Mouse (Mus musculus) stomach, embryonic 14.5 days (tissue): ENCODE data around the gene Gm3106. TPM values are rescaled to one million over a fixed set of nuclear protein-coding genes. Genes with fewer than 3 reads are reported as not detected.
"Not testable (repeated sequence)": the region's sequence is repeated elsewhere in the genome, so short reads cannot be mapped to it uniquely, and the experiment has no call there.

Experiments
- ATAC-seq: fragments of 200-750 bp; cut with Nextera tagmentation; 2 replicates; pipeline ENCODE4 v1.8.0; 2017; ENCODE audit warnings: low read depth, moderate TSS enrichment; ENCODE audit not compliant: insufficient number of reproducible peaks, insufficient read depth, low FRiP score
- H3K27ac ChIP-seq: fragments of 300-500 bp; sonication (generic); 2 replicates; pipeline ENCODE4 v1.5.1; 2014; ENCODE audit warnings: mild to moderate bottlenecking, low read length, moderate library complexity, mixed read lengths
- H3K27me3 ChIP-seq: fragments of 300-500 bp; sonication (generic); 2 replicates; pipeline ENCODE4 v1.6.1; 2014; ENCODE audit warnings: low read length, control low read depth, mixed read lengths; ENCODE audit not compliant: control insufficient read depth, insufficient read depth
- H3K36me3 ChIP-seq: fragments of 300-500 bp; sonication (generic); 2 replicates; pipeline ENCODE4 v1.6.1; 2014; ENCODE audit warnings: mild to moderate bottlenecking, control low read depth, low read length, moderate library complexity, mixed read lengths; ENCODE audit not compliant: control insufficient read depth, insufficient read depth
- H3K4me1 ChIP-seq: fragments of 300-500 bp; sonication (generic); 2 replicates; pipeline ENCODE4 v1.6.1; 2014; ENCODE audit warnings: low read length, control low read depth, mixed read lengths; ENCODE audit not compliant: control insufficient read depth, insufficient read depth
- H3K4me2 ChIP-seq: fragments of 300-500 bp; sonication (generic); replicated peaks from 2 replicates; pipeline ENCODE4 v1.6.1; 2014; ENCODE audit warnings: low read depth, low read length, control low read depth
- H3K4me3 ChIP-seq: fragments of 300-500 bp; sonication (generic); 2 replicates; pipeline ENCODE4 v1.5.1; 2014; ENCODE audit warnings: low read depth, low read length, control low read depth
- H3K9ac ChIP-seq: fragments of 300-500 bp; sonication (generic); replicated peaks from 2 replicates; pipeline ENCODE4 v1.6.1; 2014; ENCODE audit warnings: low read depth, mild to moderate bottlenecking, control low read depth, low read length, moderate library complexity, mixed read lengths
- H3K9me3 ChIP-seq: fragments of 300-500 bp; sonication (generic); 2 replicates; pipeline ENCODE4 v1.6.1; 2016; ENCODE audit warnings: low read depth, low read length, control low read depth; ENCODE audit not compliant: control insufficient read depth
- WGBS: fragments of 180-500 bp; shearing (Covaris S2); extraction: QIAGEN DNeasy Blood & Tissue Kit; methylation state at CpG from one replicate; pipeline ENCODE4 v1.1.7; 2014; 5-methylcytosine and 5-hydroxymethylcytosine counted together
- polyA plus RNA-seq: library from polyadenylated mRNA; unstranded; fragments of >200 nt; fragmentation: Nextera tagmentation; extraction: Ambion mirVana; gene quantifications from 2 replicates; pipeline ENCODE4 v1.2.1, GENCODE M21; 2014

Gene Gm3106
- not detected in 2 replicates for polyA plus RNA-seq

GRCm38 (mm10) chr5:94217705-94218104 is at the start of gene Gm3106:
Gene Gm3106, plus strand, starts transcription at chr5:94218005.
- no CpG with 5 or more reads among the region's 2 CpGs for WGBS
- not testable (repeated sequence) for H3K36me3 ChIP-seq, H3K4me1 ChIP-seq, H3K27me3 ChIP-seq, H3K4me3 ChIP-seq, H3K9me3 ChIP-seq, H3K4me2 ChIP-seq, H3K27ac ChIP-seq, H3K9ac ChIP-seq, ATAC-seq

Other genes starting within 250 kb of the Gm3106 start
- gene BC061212, start 147.5 kb upstream of the Gm3106 start, polyA plus RNA-seq = not detected in 2 replicates
- gene Gm6351, start 141.6 kb upstream of the Gm3106 start, polyA plus RNA-seq = not detected in 2 replicates
- gene A430089I19Rik, start 88.8 kb downstream of the Gm3106 start, polyA plus RNA-seq = not detected in 2 replicates
- not detected in 2 replicates for gene Gm6502, start 96.4 kb downstream of the Gm3106 start, polyA plus RNA-seq
- gene AA792892, start 121.7 kb downstream of the Gm3106 start, polyA plus RNA-seq = not detected in 2 replicates
- not detected in 2 replicates for gene Gm7682, start 227.8 kb downstream of the Gm3106 start, polyA plus RNA-seq